Mouse (Mus musculus) kidney, adult 2 months (tissue): Measurements from ENCODE around the gene Ankrd66. TPM values are rescaled to one million over a fixed set of nuclear protein-coding genes. Genes with fewer than 3 reads are reported as not detected.
"Not testable (repeated sequence)": the region's sequence is repeated elsewhere in the genome, so short reads cannot be mapped to it uniquely, and the experiment has no call there.

Source experiments
- DNase-seq: peaks from one replicate; pipeline ENCODE4 v3.0.0; 2021
- H3K27ac ChIP-seq: fragments of 200-500 bp; 2 replicates; pipeline ENCODE4 v1.5.1; 2012; ENCODE audit warnings: low read depth, low read length, control low read depth, inconsistent platforms; ENCODE audit not compliant: insufficient read depth
- H3K27me3 ChIP-seq: fragments of 200-500 bp; replicated peaks from 2 replicates; pipeline ENCODE4 v1.6.1; 2012; ENCODE audit warnings: mild to moderate bottlenecking, moderate library complexity, low read length, inconsistent platforms; ENCODE audit not compliant: control insufficient read depth, insufficient read depth
- H3K36me3 ChIP-seq: fragments of 200-500 bp; 2 replicates; pipeline ENCODE4 v1.6.1; 2012; ENCODE audit warnings: mild to moderate bottlenecking, moderate library complexity, low read length, inconsistent platforms; ENCODE audit not compliant: control insufficient read depth, insufficient read depth
- H3K4me1 ChIP-seq: fragments of 200-500 bp; 2 replicates; pipeline ENCODE4 v1.6.1; 2011; ENCODE audit warnings: low read length; ENCODE audit not compliant: control insufficient read depth, insufficient read depth
- H3K4me3 ChIP-seq: fragments of 200-500 bp; 2 replicates; pipeline ENCODE4 v1.5.1; 2011; ENCODE audit warnings: mild to moderate bottlenecking, low read depth, low read length, control low read depth; ENCODE audit not compliant: insufficient read depth
- CTCF ChIP-seq: fragments of 200-500 bp; conservative IDR thresholded peaks from 2 replicates; pipeline ENCODE4 v1.5.1; 2011; ENCODE audit warnings: low read depth, mild to moderate bottlenecking, control low read depth, low read length, moderate library complexity, mixed read lengths; ENCODE audit not compliant: insufficient read depth, insufficient read length
- POLR2A ChIP-seq: fragments of 200-500 bp; IDR thresholded peaks from one replicate; pipeline ENCODE4 v1.6.1; 2011; ENCODE audit warnings: low read depth, low read length, control low read depth
- WGBS: fragments of 180-500 bp; shearing (Covaris S2); methylation state at CpG from one replicate; pipeline ENCODE4 v1.1.7; 2018; 5-methylcytosine and 5-hydroxymethylcytosine counted together
- polyA plus RNA-seq: library from polyadenylated mRNA; depleted of rRNA; stranded (reverse); fragments of >200 nt; gene quantifications from 2 replicates; pipeline ENCODE4 v1.2.3, GENCODE M21; 2012

Gene Ankrd66
- polyA plus RNA-seq, 1 experiment, result not detected

- DNase-seq, result peak; percentile 94
- peak overlapping the region; percentile 6; the same call in 1 of the 2 replicates for H3K27ac ChIP-seq
- WGBS, result 19% methylated on average over 6 of the region's 6 CpGs
These were observed 14.2 kb upstream of the Ankrd66 start for GRCm38 (mm10) chr17:43557541-43558090.

GRCm38 (mm10) chr17:43557104-43557503 lies 13.7 kb upstream of the Ankrd66 start:
- Histone ChIP-seq H3K27ac (no peak overlapping the region; the same call in 1 of the 2 replicates), H3K4me1 (no peaks in the 10 kb centered on the region; the same call in 1 of the 2 replicates), H3K4me3 (no peak overlapping the region), H3K36me3 (no peaks in the 10 kb centered on the region), H3K27me3 (no peaks in the 10 kb centered on the region)
- 41% methylated on average over 4 of the region's 4 CpGs for WGBS
- no peak for DNase-seq
- TF ChIP-seq CTCF, result no peak
- no peak for TF ChIP-seq POLR2A

More at GRCm38 (mm10) chr17:43557541-43558090, 14.2 kb upstream of the Ankrd66 start:
- Histone ChIP-seq H3K36me3 (no peaks in the 10 kb centered on the region), H3K4me3 (no peak overlapping the region), H3K4me1 (no peaks in the 10 kb centered on the region; the same call in 1 of the 2 replicates), H3K27me3 (no peaks in the 10 kb centered on the region)
- no peak for TF ChIP-seq POLR2A
- TF ChIP-seq CTCF, result no peak

- DNase-seq, result no peak
- TF ChIP-seq CTCF (no peak), POLR2A (no peak)
- no peak overlapping the region for H3K4me3 ChIP-seq
- no peaks in the 10 kb centered on the region; the same call in 1 of the 2 replicates for H3K4me1 ChIP-seq
- H3K36me3 ChIP-seq, result no peaks in the 10 kb centered on the region
- no peak overlapping the region for H3K27ac ChIP-seq
- WGBS, result 54% methylated on average over 12 of the region's 12 CpGs
- no peaks in the 10 kb centered on the region for H3K27me3 ChIP-seq
These were observed 11.3 kb upstream of the Ankrd66 start for GRCm38 (mm10) chr17:43554516-43555403.

- Histone ChIP-seq H3K4me1 (no peaks in the 10 kb centered on the region), H3K27ac (no peak overlapping the region), H3K27me3 (no peaks in the 10 kb centered on the region), H3K4me3 (no peak overlapping the region), H3K36me3 (no peaks in the 10 kb centered on the region)
- no peak for DNase-seq
- WGBS, result 74% methylated on average over 3 of the region's 3 CpGs
- TF ChIP-seq POLR2A (no peak), CTCF (no peak)
These were observed 7.7 kb upstream of the Ankrd66 start for GRCm38 (mm10) chr17:43551122-43551630.

- H3K36me3 ChIP-seq, result no peaks in the 10 kb centered on the region
- H3K4me1 ChIP-seq, result no peaks in the 10 kb centered on the region
- no peak overlapping the region for H3K4me3 ChIP-seq
- no peaks in the 10 kb centered on the region for H3K27me3 ChIP-seq
- TF ChIP-seq CTCF (no peak), POLR2A (no peak)
- DNase-seq, result no peak
- no peak overlapping the region for H3K27ac ChIP-seq
- WGBS, result 96% methylated on average over 4 of the region's 4 CpGs
These were observed 601 bp upstream of the Ankrd66 start for GRCm38 (mm10) chr17:43544040-43544439.

- no peak overlapping the region for H3K27ac ChIP-seq
- 96% methylated on average over 3 of the region's 3 CpGs for WGBS
- no peak for DNase-seq
These were observed 4.7 kb downstream of the Ankrd66 start for GRCm38 (mm10) chr17:43538767-43539166.

GRCm38 (mm10) chr17:43536841-43537240 lies 6.6 kb downstream of the Ankrd66 start:
- H3K36me3 ChIP-seq, H3K27me3 ChIP-seq, H3K4me3 ChIP-seq, DNase-seq, H3K27ac ChIP-seq, H3K4me1 ChIP-seq: not testable (repeated sequence)
- WGBS, result 96% methylated on average over 6 of the region's 6 CpGs

More at GRCm38 (mm10) chr17:43538767-43539166, 4.7 kb downstream of the Ankrd66 start:
- Histone ChIP-seq H3K4me1 (no peaks in the 10 kb centered on the region), H3K4me3 (no peak overlapping the region), H3K27me3 (no peaks in the 10 kb centered on the region), H3K36me3 (no peaks in the 10 kb centered on the region)
- TF ChIP-seq CTCF (no peak), POLR2A (no peak)
